Mouse (Mus musculus) spleen, adult 2 months (tissue): ENCODE data around the gene Ccdc91.

Experiments
- CTCF ChIP-seq: fragments of 200-500 bp; IDR thresholded peaks from 2 replicates; pipeline ENCODE4 v1.5.1; 2011; ENCODE audit warnings: mild to moderate bottlenecking, inconsistent platforms; ENCODE audit not compliant: insufficient read depth, insufficient read length, insufficient replicate concordance; ENCODE audit errors: extremely low read depth
- POLR2A ChIP-seq: fragments of 200-500 bp; IDR thresholded peaks from 2 replicates; pipeline ENCODE4 v1.6.1; 2011; ENCODE audit warnings: low read depth, low read length, inconsistent platforms

- TF ChIP-seq POLR2A (no peak), CTCF (no peak)
Measured at GRCm38 (mm10) chr6:147510516-147510915, 34.9 kb downstream of the Ccdc91 start.
